Mouse (Mus musculus) C2C12 (cell line): ENCODE results near the gene Limch1.

Experiments used
- CTCF ChIP-seq: IDR thresholded peaks from one replicate; pipeline ENCODE4 v1.5.1; 2011; ENCODE audit not compliant: control insufficient read depth, insufficient read depth, insufficient read length
- MAX ChIP-seq: IDR thresholded peaks from one replicate; pipeline ENCODE4 v1.6.1; 2011; ENCODE audit warnings: mild to moderate bottlenecking, control low read depth
- MYOD1 ChIP-seq: IDR thresholded peaks from one replicate; pipeline ENCODE4 v1.6.1; 2011; ENCODE audit warnings: low read depth; ENCODE audit not compliant: control insufficient read depth, insufficient read length
- USF1 ChIP-seq: IDR thresholded peaks from one replicate; pipeline ENCODE4 v1.6.1; 2011; ENCODE audit warnings: low read depth, mild to moderate bottlenecking, control low read depth, moderate library complexity

DNA sequence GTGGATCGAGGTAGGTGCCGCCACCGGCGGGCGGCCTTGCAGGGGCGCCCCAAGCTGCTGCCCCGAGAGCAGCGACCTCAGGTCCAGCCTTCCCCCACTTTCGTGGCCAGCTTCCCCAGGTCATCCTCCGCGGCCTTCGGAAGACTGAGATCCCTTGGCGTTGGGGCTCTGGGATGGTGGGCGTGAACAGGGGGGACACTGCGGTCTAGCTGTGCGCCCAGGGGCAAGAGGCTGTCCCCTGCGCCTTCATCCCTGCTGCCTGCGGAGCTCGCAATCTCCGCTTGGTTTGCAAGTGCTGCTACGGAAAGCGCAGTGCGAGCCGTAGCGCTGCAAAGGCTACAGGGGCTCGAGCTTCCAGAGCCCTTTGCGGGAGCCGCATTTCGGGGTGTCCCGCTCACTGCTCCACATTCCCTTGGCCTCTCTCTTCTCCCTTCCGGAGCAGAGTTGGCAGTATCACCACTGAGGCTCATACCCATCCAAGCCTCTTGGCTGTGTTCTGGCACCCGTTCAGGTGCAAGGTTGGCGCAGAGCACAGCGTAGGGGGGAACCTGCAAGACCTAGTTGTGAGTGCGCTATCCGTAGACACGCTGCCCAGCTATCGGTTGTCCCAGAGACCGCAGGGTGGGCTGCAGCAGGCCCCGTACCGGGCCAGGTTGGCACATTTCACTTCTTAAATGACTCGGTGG is 512 bp downstream of the Limch1 start:
- no peak for TF ChIP-seq CTCF
- no peak for TF ChIP-seq USF1
- no peak for TF ChIP-seq MYOD1
- no peak for TF ChIP-seq MAX
